Mouse (Mus musculus): ENCODE measurements around the gene Dnajb14.

GRCm38 (mm10) chr3:137896867-137897266 is 29.4 kb downstream of the Dnajb14 start:
- TF ChIP-seq CTCF (IDR thresholded peaks at IDR 0.05): no peak
- TF ChIP-seq EP300 (IDR thresholded peaks at IDR 0.05): no peak
